Mouse (Mus musculus) forebrain, embryonic 11.5 days (tissue): ENCODE data around the gene Szt2. TPM values are rescaled to one million over a fixed set of nuclear protein-coding genes. Genes with fewer than 3 reads are reported as not detected.

Experiments
- ATAC-seq: fragments of 200-750 bp; cut with Nextera tagmentation; replicated peaks from 2 replicates; pipeline ENCODE4 v1.8.0; 2017; ENCODE audit warnings: moderate TSS enrichment; ENCODE audit not compliant: low FRiP score
- DNase-seq: peaks from one replicate; pipeline ENCODE4 v3.0.0-alpha.2; 2017; ENCODE audit warnings: low spot score
- H3K27ac ChIP-seq: fragments of 300-500 bp; sonication (generic); 2 replicates; pipeline ENCODE4 v1.5.1; 2014; ENCODE audit warnings: low read depth, low read length
- H3K27me3 ChIP-seq: fragments of 300-500 bp; sonication (generic); 2 replicates; pipeline ENCODE4 v1.6.1; 2014; ENCODE audit warnings: mild to moderate bottlenecking, low read length, mixed read lengths; ENCODE audit not compliant: control insufficient read depth, insufficient read depth
- H3K36me3 ChIP-seq: fragments of 300-500 bp; sonication (generic); 2 replicates; pipeline ENCODE4 v1.6.1; 2014; ENCODE audit warnings: mild to moderate bottlenecking, low read length, moderate library complexity, mixed read lengths; ENCODE audit not compliant: control insufficient read depth, insufficient read depth
- H3K4me1 ChIP-seq: fragments of 300-500 bp; sonication (generic); replicated peaks from 2 replicates; pipeline ENCODE4 v1.6.1; 2014; ENCODE audit warnings: low read length, mixed read lengths; ENCODE audit not compliant: control insufficient read depth, insufficient read depth
- H3K4me2 ChIP-seq: fragments of 300-500 bp; sonication (generic); 2 replicates; pipeline ENCODE4 v1.6.1; 2014; ENCODE audit warnings: low read depth, mild to moderate bottlenecking, low read length, moderate library complexity, mixed read lengths; ENCODE audit not compliant: severe bottlenecking
- H3K4me3 ChIP-seq: fragments of 300-500 bp; sonication (generic); 2 replicates; pipeline ENCODE4 v1.5.1; 2014; ENCODE audit warnings: low read depth, low read length
- H3K9ac ChIP-seq: fragments of 300-500 bp; sonication (generic); 2 replicates; pipeline ENCODE4 v1.6.1; 2014; ENCODE audit warnings: low read length
- H3K9me3 ChIP-seq: fragments of 300-500 bp; sonication (generic); 2 replicates; pipeline ENCODE4 v1.6.1; 2016; ENCODE audit warnings: low read length, mixed read lengths; ENCODE audit not compliant: control insufficient read depth
- WGBS: fragments of 180-500 bp; shearing (Covaris S2); extraction: QIAGEN DNeasy Blood & Tissue Kit; methylation state at CpG from one replicate; pipeline ENCODE4 v1.1.7; 2014; 5-methylcytosine and 5-hydroxymethylcytosine counted together
- polyA plus RNA-seq: library from polyadenylated mRNA; unstranded; fragments of >200 nt; fragmentation: Nextera tagmentation; extraction: Ambion mirVana; gene quantifications from 2 replicates; pipeline ENCODE4 v1.2.1, GENCODE M21; 2014

The Szt2 gene
- polyA plus RNA-seq, 1 experiment from 2014 or later, result 18.3 TPM

GRCm38 (mm10) chr4:118396433-118396832 lies 12.6 kb downstream of the Szt2 start:
- WGBS, result 81% methylated on average over 3 of the region's 3 CpGs
- no peaks in the 10 kb centered on the region for H3K27me3 ChIP-seq
- no peak overlapping the region for H3K27ac ChIP-seq
- no peak overlapping the region for H3K4me3 ChIP-seq
- H3K9ac ChIP-seq, result no peak overlapping the region
- no peak overlapping the region for H3K4me2 ChIP-seq
- H3K9me3 ChIP-seq, result no peaks in the 10 kb centered on the region
- H3K4me1 ChIP-seq, result no peaks in the 10 kb centered on the region
- ATAC-seq (no peak), DNase-seq (no peak)
- H3K36me3 ChIP-seq, result peaks cover 16% of the 10 kb centered on the region; the same call in 1 of the 2 replicates

- Histone ChIP-seq H3K36me3 (peaks cover 19% of the 10 kb centered on the region; the same call in 1 of the 2 replicates), H3K4me2 (no peak overlapping the region), H3K9me3 (no peaks in the 10 kb centered on the region), H3K9ac (no peak overlapping the region), H3K4me1 (no peaks in the 10 kb centered on the region), H3K4me3 (no peak overlapping the region), H3K27ac (no peak overlapping the region), H3K27me3 (no peaks in the 10 kb centered on the region)
- WGBS, result 94% methylated on average over 4 of the region's 4 CpGs
- DNase-seq (no peak), ATAC-seq (no peak)
Measured at GRCm38 (mm10) chr4:118395289-118395688, 13.8 kb downstream of the Szt2 start.

DNA sequence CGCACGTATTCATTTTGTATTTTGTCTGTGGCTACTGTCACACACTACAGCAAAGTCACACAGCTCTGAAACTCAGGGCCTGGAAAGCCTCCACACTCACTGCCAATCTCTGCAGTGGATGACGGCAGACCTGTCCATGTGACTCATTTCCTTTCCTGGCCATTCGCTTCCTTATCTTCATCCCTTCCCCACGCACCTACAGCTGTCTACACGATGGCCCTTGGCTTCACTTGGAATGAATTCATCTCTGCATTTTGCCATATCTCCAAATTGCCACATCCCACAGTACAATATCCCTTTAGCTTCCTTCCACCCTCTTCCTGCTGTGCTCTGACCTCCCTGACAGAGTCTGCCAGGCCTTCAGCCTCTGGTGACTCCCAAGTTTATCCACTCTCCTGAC lies 14.6 kb downstream of the Szt2 start:
- DNase-seq (no peak), ATAC-seq (no peak)
- 95% methylated on average over 6 of the region's 6 CpGs for WGBS
- H3K4me2 ChIP-seq, result no peak overlapping the region
- no peaks in the 10 kb centered on the region for H3K27me3 ChIP-seq
- no peak overlapping the region for H3K4me3 ChIP-seq
- no peaks in the 10 kb centered on the region for H3K9me3 ChIP-seq
- no peak overlapping the region for H3K27ac ChIP-seq
- no peaks in the 10 kb centered on the region for H3K4me1 ChIP-seq
- H3K36me3 ChIP-seq, result peaks cover 19% of the 10 kb centered on the region; the same call in 1 of the 2 replicates
- H3K9ac ChIP-seq, result no peak overlapping the region

DNA sequence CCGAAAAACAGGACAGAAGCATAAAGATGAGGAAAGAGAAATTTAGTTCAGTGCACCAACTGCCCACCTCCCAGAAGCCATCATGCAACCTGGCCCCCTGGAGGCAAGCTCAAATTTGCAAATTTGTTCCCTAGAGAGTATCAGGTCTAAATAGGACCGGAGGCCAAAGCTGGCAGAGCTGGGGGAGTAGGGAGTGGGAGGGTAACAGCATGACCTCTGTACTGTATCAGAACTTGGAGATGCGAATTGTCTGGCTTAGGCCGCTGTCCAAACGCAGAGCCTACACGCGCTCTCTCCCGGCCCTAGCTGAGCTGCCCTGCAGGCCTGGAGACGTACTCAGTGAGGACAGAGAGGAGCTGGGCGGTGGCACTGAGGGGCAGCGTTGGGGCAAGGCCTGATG lies 18.9 kb downstream of the Szt2 start:
- H3K9ac ChIP-seq, result no peak overlapping the region
- no peaks in the 10 kb centered on the region for H3K9me3 ChIP-seq
- H3K27ac ChIP-seq, result no peak overlapping the region
- H3K4me2 ChIP-seq, result no peak overlapping the region
- WGBS, result 89% methylated on average over 11 of the region's 11 CpGs
- H3K4me1 ChIP-seq, result no peaks in the 10 kb centered on the region
- no peak for ATAC-seq
- H3K27me3 ChIP-seq, result no peaks in the 10 kb centered on the region
- no peak for DNase-seq
- H3K36me3 ChIP-seq, result peaks cover 20% of the 10 kb centered on the region; the same call in 1 of the 2 replicates
- no peak overlapping the region for H3K4me3 ChIP-seq

GRCm38 (mm10) chr4:118387316-118387715 lies 21.8 kb downstream of the Szt2 start:
- no peak overlapping the region for H3K9ac ChIP-seq
- ATAC-seq (no peak), DNase-seq (no peak)
- no peaks in the 10 kb centered on the region for H3K4me1 ChIP-seq
- H3K4me2 ChIP-seq, result no peak overlapping the region
- H3K36me3 ChIP-seq, result peaks cover 9% of the 10 kb centered on the region; the same call in 1 of the 2 replicates
- H3K4me3 ChIP-seq, result no peak overlapping the region
- H3K9me3 ChIP-seq, result no peaks in the 10 kb centered on the region
- H3K27ac ChIP-seq, result no peak overlapping the region
- WGBS, result 91% methylated on average over 8 of the region's 8 CpGs
- no peaks in the 10 kb centered on the region for H3K27me3 ChIP-seq

DNA sequence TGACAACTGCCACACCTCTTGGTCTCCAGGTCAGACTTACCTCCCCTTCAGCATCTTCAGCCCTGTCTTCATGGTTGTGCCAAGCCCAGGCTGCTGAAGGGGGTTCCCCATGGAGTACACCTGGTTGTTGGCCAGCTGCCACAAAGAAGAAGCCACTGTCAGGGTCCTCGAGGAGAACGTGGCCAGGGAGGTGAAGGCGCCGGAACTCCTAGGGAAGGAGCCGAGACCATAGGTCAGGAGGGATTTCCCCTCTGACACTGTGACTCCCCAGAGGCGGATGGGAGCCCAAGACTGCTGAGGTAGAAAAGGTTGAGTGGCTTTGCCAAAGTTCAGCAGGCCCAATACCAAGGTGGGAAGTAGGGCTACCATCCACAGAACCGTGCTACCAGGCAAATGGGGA lies 25.8 kb downstream of the Szt2 start:
- no peak for DNase-seq
- H3K9me3 ChIP-seq, result no peaks in the 10 kb centered on the region
- no peak overlapping the region for H3K4me2 ChIP-seq
- WGBS, result 92% methylated on average over 7 of the region's 7 CpGs
- H3K4me1 ChIP-seq, result no peaks in the 10 kb centered on the region
- peaks cover 9% of the 10 kb centered on the region; the same call in 1 of the 2 replicates for H3K36me3 ChIP-seq
- H3K9ac ChIP-seq, result no peak overlapping the region
- no peak for ATAC-seq
- no peak overlapping the region for H3K27ac ChIP-seq
- H3K4me3 ChIP-seq, result no peak overlapping the region
- H3K27me3 ChIP-seq, result no peaks in the 10 kb centered on the region

DNA sequence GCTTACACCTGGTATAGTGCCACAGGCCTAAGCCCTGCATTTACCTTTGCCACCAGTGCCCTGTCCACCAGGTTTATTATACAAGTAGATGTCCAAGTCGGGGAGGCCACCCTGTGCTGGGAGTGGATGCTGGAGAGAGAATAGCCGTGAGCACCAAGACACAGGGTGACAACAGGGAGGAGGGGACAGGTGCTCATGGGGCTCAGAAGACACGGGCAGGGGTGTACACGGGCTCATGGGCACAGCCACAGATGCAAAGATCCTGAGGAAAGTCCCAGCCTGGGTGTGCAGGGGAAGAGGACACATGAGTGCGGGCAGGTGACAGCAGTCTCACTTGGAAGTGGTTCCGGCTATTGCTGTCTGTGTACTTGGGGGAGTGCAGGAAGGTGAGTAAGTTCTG lies 33.1 kb downstream of the Szt2 start:
- Histone ChIP-seq H3K4me3 (no peak overlapping the region), H3K27ac (no peak overlapping the region), H3K9me3 (no peaks in the 10 kb centered on the region), H3K27me3 (no peaks in the 10 kb centered on the region), H3K4me2 (no peak overlapping the region), H3K9ac (no peak overlapping the region), H3K4me1 (no peaks in the 10 kb centered on the region), H3K36me3 (peaks cover 17% of the 10 kb centered on the region; the same call in 1 of the 2 replicates)
- DNase-seq, result no peak
- ATAC-seq, result no peak
- 94% methylated on average over 6 of the region's 6 CpGs for WGBS

- WGBS, result 88% methylated on average over 13 of the region's 13 CpGs
- DNase-seq, result no peak
Measured at GRCm38 (mm10) chr4:118371822-118372221, 37.3 kb downstream of the Szt2 start.

DNA sequence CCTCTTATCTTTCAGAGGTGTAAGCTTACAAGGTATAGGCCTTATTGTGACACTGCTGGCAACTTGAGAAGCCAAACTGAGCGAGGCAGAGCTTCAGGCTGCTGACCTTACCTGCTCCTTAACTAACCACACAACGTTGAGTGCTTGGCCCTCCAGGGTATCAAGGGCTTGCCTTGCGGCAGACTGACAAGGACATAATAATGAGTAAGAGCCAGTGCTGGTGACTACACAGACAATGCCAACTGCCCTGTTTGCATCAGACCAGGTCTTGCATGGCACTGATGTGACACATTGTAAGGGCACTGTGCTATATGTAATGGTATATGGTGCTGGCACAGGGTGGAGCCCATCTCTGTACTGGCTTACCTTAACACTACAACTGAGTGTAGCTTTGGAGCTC lies 40.5 kb downstream of the Szt2 start:
- WGBS, result 90% methylated on average over 3 of the region's 3 CpGs
- Histone ChIP-seq H3K36me3 (no peaks in the 10 kb centered on the region; the same call in 1 of the 2 replicates), H3K27ac (no peak overlapping the region), H3K4me3 (no peak overlapping the region), H3K27me3 (no peaks in the 10 kb centered on the region), H3K9me3 (no peaks in the 10 kb centered on the region), H3K4me1 (no peaks in the 10 kb centered on the region), H3K9ac (no peak overlapping the region), H3K4me2 (no peak overlapping the region)
- DNase-seq, result no peak
- no peak for ATAC-seq

More at GRCm38 (mm10) chr4:118371822-118372221, 37.3 kb downstream of the Szt2 start:
- Histone ChIP-seq H3K9ac (no peak overlapping the region), H3K27me3 (no peaks in the 10 kb centered on the region), H3K9me3 (no peaks in the 10 kb centered on the region), H3K27ac (no peak overlapping the region), H3K4me1 (no peaks in the 10 kb centered on the region), H3K4me3 (no peak overlapping the region), H3K4me2 (no peak overlapping the region), H3K36me3 (peaks cover 9% of the 10 kb centered on the region; the same call in 1 of the 2 replicates)
- no peak for ATAC-seq
